Mouse (Mus musculus) MEL (cell line): Measurements from ENCODE around the gene Cntn2. TPM values are rescaled to one million over a fixed set of nuclear protein-coding genes. Genes with fewer than 3 reads are reported as not detected.

Experiments used
- DNase-seq: peaks from one replicate; pipeline ENCODE4 v3.0.0; 2011; ENCODE audit warnings: low read depth, low spot score
- H3K27ac ChIP-seq: 2 replicates; pipeline ENCODE4 v1.5.1; 2012; ENCODE audit warnings: low read depth, mild to moderate bottlenecking, control low read depth, low read length, moderate library complexity; ENCODE audit not compliant: control insufficient read depth
- H3K27me3 ChIP-seq, 2 experiments: fragments of 150-350 bp in 1 of 2; sonication (generic) in 1 of 2; 2 replicates each; pipeline ENCODE4 v1.6.1; 2012; ENCODE audit warnings: low read length in 2 of 2, mild to moderate bottlenecking in 2 of 2, improper control_type of control experiment in 1 of 2, moderate library complexity in 1 of 2; ENCODE audit not compliant: insufficient read depth in 2 of 2, control insufficient read depth in 1 of 2
- H3K36me3 ChIP-seq, 2 experiments: 2 replicates each; pipeline ENCODE4 v1.6.1; 2012 to 2014; ENCODE audit warnings: low read length in 2 of 2, improper control_type of control experiment in 1 of 2, inconsistent platforms in 1 of 2, mild to moderate bottlenecking in 1 of 2; ENCODE audit not compliant: insufficient read depth in 2 of 2, control insufficient read depth in 1 of 2
- H3K4me1 ChIP-seq, 2 experiments: fragments of 150-350 bp in 1 of 2; sonication (generic) in 1 of 2; 2 replicates each; pipeline ENCODE4 v1.6.1; 2012; ENCODE audit warnings: low read length in 2 of 2, improper control_type of control experiment in 1 of 2, mild to moderate bottlenecking in 1 of 2; ENCODE audit not compliant: insufficient read depth in 2 of 2, control insufficient read depth in 1 of 2
- H3K4me3 ChIP-seq, 2 experiments: fragments of 150-350 bp in 1 of 2; sonication (generic) in 1 of 2; 2 replicates each; pipeline ENCODE4 v1.5.1; 2012; ENCODE audit warnings: low read depth in 2 of 2, low read length in 2 of 2, mild to moderate bottlenecking in 2 of 2, moderate library complexity in 2 of 2, control low read depth in 1 of 2, improper control_type of control experiment in 1 of 2; ENCODE audit not compliant: control insufficient read depth in 1 of 2, insufficient read depth in 1 of 2
- H3K79me2 ChIP-seq: 2 replicates; pipeline ENCODE4 v1.6.1; 2012; ENCODE audit warnings: mild to moderate bottlenecking, low read length, moderate library complexity; ENCODE audit not compliant: control insufficient read depth, poor library complexity, insufficient read depth
- H3K9ac ChIP-seq: 2 replicates; pipeline ENCODE4 v1.6.1; 2012; ENCODE audit warnings: low read depth, mild to moderate bottlenecking, control low read depth, low read length, moderate library complexity; ENCODE audit not compliant: control insufficient read depth, poor library complexity, severe bottlenecking
- H3K9me3 ChIP-seq: fragments of 150-350 bp; sonication (generic); replicated peaks from 2 replicates; pipeline ENCODE4 v1.6.1; 2012; ENCODE audit warnings: mild to moderate bottlenecking, low read length, improper control_type of control experiment, moderate library complexity; ENCODE audit not compliant: insufficient read depth
- CHD1 ChIP-seq: IDR thresholded peaks from 2 replicates; pipeline ENCODE4 v1.6.1; 2012; ENCODE audit warnings: low read depth, mild to moderate bottlenecking, inconsistent platforms, low read length, improper control_type of control experiment
- CHD2 ChIP-seq: IDR thresholded peaks from 2 replicates; pipeline ENCODE4 v1.6.1; 2011; ENCODE audit warnings: low read length, improper control_type of control experiment
- CTCF ChIP-seq, 3 experiments: IDR thresholded peaks in 2 of 3; conservative IDR thresholded peaks in 1 of 3; 2 replicates each; pipeline ENCODE4 v1.5.1; 2011 to 2012; ENCODE audit warnings: low read length in 3 of 3, low read depth in 2 of 3, mild to moderate bottlenecking in 2 of 3, improper control_type of control experiment in 1 of 3, inconsistent platforms in 1 of 3, mixed read lengths in 1 of 3, moderate library complexity in 1 of 3; ENCODE audit not compliant: control insufficient read depth in 1 of 3, insufficient read depth in 1 of 3, poor library complexity in 1 of 3, severe bottlenecking in 1 of 3
- ETS1 ChIP-seq: IDR thresholded peaks from 2 replicates; pipeline ENCODE4 v1.6.1; 2012; ENCODE audit warnings: low read depth, mild to moderate bottlenecking, inconsistent platforms, low read length, improper control_type of control experiment, moderate library complexity
- GATA1 ChIP-seq: IDR thresholded peaks from 2 replicates; pipeline ENCODE4 v1.6.1; 2011; ENCODE audit warnings: low read depth, low read length, improper control_type of control experiment
- JUND ChIP-seq: IDR thresholded peaks from 2 replicates; pipeline ENCODE4 v1.6.1; 2011; ENCODE audit warnings: low read depth, mild to moderate bottlenecking, improper control_type of control experiment, low read length
- MAX ChIP-seq: IDR thresholded peaks from 2 replicates; pipeline ENCODE4 v1.6.1; 2011; ENCODE audit warnings: low read length, improper control_type of control experiment
- MAZ ChIP-seq: IDR thresholded peaks from 2 replicates; pipeline ENCODE4 v1.6.1; 2012; ENCODE audit warnings: low read depth, mild to moderate bottlenecking, inconsistent platforms, low read length, improper control_type of control experiment
- MYC ChIP-seq: IDR thresholded peaks from 2 replicates; pipeline ENCODE4 v1.6.1; 2011; ENCODE audit warnings: low read depth, mild to moderate bottlenecking, low read length, improper control_type of control experiment, moderate library complexity
- NELFE ChIP-seq: IDR thresholded peaks from 2 replicates; pipeline ENCODE4 v1.6.1; 2011; ENCODE audit warnings: low read depth, low read length, improper control_type of control experiment
- NRF1 ChIP-seq: IDR thresholded peaks from 2 replicates; pipeline ENCODE4 v1.6.1; 2014; ENCODE audit warnings: low read depth, mild to moderate bottlenecking, inconsistent platforms, low read length, improper control_type of control experiment, moderate library complexity; ENCODE audit not compliant: poor library complexity, insufficient read depth, severe bottlenecking
- POLR2AphosphoS2 ChIP-seq: IDR thresholded peaks from 2 replicates; pipeline ENCODE4 v1.6.1; 2011; ENCODE audit warnings: low read length, improper control_type of control experiment
- POLR2AphosphoS5 ChIP-seq: IDR thresholded peaks from 2 replicates; pipeline ENCODE4 v1.6.1; 2012; ENCODE audit warnings: low read depth, borderline replicate concordance, mild to moderate bottlenecking, inconsistent platforms, low read length, moderate library complexity, mixed read lengths
- SIN3A ChIP-seq: IDR thresholded peaks from 2 replicates; pipeline ENCODE4 v1.6.1; 2012; ENCODE audit warnings: low read length, improper control_type of control experiment, inconsistent platforms
- SMC3 ChIP-seq: IDR thresholded peaks from 2 replicates; pipeline ENCODE4 v1.6.1; 2011; ENCODE audit warnings: low read depth, low read length, improper control_type of control experiment
- TAL1 ChIP-seq: IDR thresholded peaks from 2 replicates; pipeline ENCODE4 v1.6.1; 2012; ENCODE audit warnings: mild to moderate bottlenecking, inconsistent platforms, low read length, moderate library complexity, mixed read lengths
- ZC3H11A ChIP-seq: IDR thresholded peaks from 2 replicates; pipeline ENCODE4 v1.6.1; 2012; ENCODE audit warnings: low read depth, mild to moderate bottlenecking, inconsistent platforms, low read length, improper control_type of control experiment
- ZMIZ1 ChIP-seq: IDR thresholded peaks from 2 replicates; pipeline ENCODE4 v1.6.1; 2012; ENCODE audit warnings: low read depth, mild to moderate bottlenecking, inconsistent platforms, low read length, improper control_type of control experiment, moderate library complexity
- polyA plus RNA-seq, 2 experiments: library from polyadenylated mRNA; stranded (reverse) in 1 of 2; unstranded in 1 of 2; fragments of >175 nt in 1 of 2; fragments of >200 nt in 1 of 2; gene quantifications; 2 replicates each; pipeline versions ENCODE4 v1.2.1 to v1.2.4; 2012; ENCODE audit warnings: low replicate concordance in 2 of 2, low read depth in 1 of 2; ENCODE audit not compliant: insufficient read length in 2 of 2, insufficient read depth in 1 of 2, missing spikeins in 1 of 2
- total RNA-seq: library from RNA; depleted of rRNA; stranded (reverse); fragments of 300-350 nt; gene quantifications from 2 replicates; pipeline ENCODE4 v1.2.3, GENCODE M21; 2012

Gene Cntn2
- total and polyA plus RNA-seq, 3 experiments: not detected

DNA sequence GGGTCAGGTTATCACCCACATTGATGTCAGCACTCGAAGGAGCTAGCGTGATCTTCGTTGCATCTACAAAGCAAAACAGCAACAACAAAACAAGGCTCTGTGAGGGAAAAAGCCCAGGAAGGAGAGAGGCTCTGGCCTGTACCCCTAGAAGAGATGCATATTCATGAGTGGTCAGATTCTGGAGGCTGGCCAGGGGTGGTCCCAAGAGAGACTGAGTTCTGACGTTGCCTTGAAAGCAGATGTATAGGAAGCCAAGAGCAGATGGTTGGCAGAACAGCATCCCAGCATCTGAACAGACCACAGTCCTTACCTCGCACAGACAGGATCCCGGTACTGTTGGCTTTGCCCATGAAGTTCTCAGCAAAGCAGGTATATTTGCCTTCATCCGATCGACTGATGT, 20.0 kb downstream of the Cntn2 start:
- Histone ChIP-seq H3K27me3 (no peaks in the 10 kb centered on the region), H3K9ac (no peak overlapping the region), H3K4me1 (no peaks in the 10 kb centered on the region), H3K4me3 (no peak overlapping the region), H3K79me2 (no peaks in the 10 kb centered on the region), H3K27ac (no peak overlapping the region), H3K36me3 (no peaks in the 10 kb centered on the region), H3K9me3 (no peaks in the 10 kb centered on the region)
- no peak for DNase-seq
- no peak for TF ChIP-seq NRF1

- no peaks in the 10 kb centered on the region for H3K9me3 ChIP-seq
- H3K27me3 ChIP-seq: 0 out of 4 replicates have a peak, but pooled peaks cover 0 to 1% of the 10 kb centered on the region in 2 experiments
- no peak overlapping the region for H3K27ac ChIP-seq
- no peaks in the 10 kb centered on the region for H3K4me1 ChIP-seq
- H3K79me2 ChIP-seq: no peaks in the 10 kb centered on the region
- no peak overlapping the region for H3K9ac ChIP-seq
- H3K36me3 ChIP-seq: no peaks in the 10 kb centered on the region
- TF ChIP-seq POLR2AphosphoS5 (no peak), CTCF (IDR thresholded peaks at IDR 0.05 in 2 of 3, conservative IDR thresholded peaks at IDR 0.05 in 1 of 3; ENCODE audit: control insufficient read depth in 1 of 3, insufficient read depth in 1 of 3, low read depth in 2 of 3, low read length in 3 of 3, poor library complexity in 1 of 3, severe bottlenecking in 1 of 3) (peak in 2 of 3 experiments; percentile 72; a peak in 4 of 6 replicates), JUND (no peak), CHD1 (no peak), SMC3 (peak; percentile 47), MAZ (peak; percentile 86; the same call in 1 of the 2 replicates), POLR2AphosphoS2 (no peak), TAL1 (no peak)
- TF ChIP-seq, all 39 proteins: peak for 3
- DNase-seq: peak; percentile 66
- H3K4me3 ChIP-seq: no peak overlapping the region
Observed at GRCm38 (mm10) chr1:132520764-132521163, 22.3 kb downstream of the Cntn2 start.

GRCm38 (mm10) chr1:132519734-132520133, 23.3 kb downstream of the Cntn2 start:
- no peak for DNase-seq
- no peaks in the 10 kb centered on the region for H3K36me3 ChIP-seq
- H3K9me3 ChIP-seq: no peaks in the 10 kb centered on the region
- TF ChIP-seq CHD1 (no peak), SIN3A (no peak), POLR2AphosphoS2 (no peak), SMC3 (no peak), ZMIZ1 (no peak), MAX (no peak), ETS1 (no peak), NELFE (no peak), MAZ (no peak), ZC3H11A (no peak), GATA1 (no peak), CHD2 (no peak), MYC (no peak), NRF1 (no peak)
- TF ChIP-seq, all 39 proteins: peak for 0
- Histone ChIP-seq H3K4me3 (no peak overlapping the region), H3K4me1 (no peaks in the 10 kb centered on the region), H3K79me2 (no peaks in the 10 kb centered on the region), H3K27ac (no peak overlapping the region), H3K9ac (no peak overlapping the region), H3K27me3 (0 out of 4 replicates have a peak, but pooled peaks cover 0 to 1% of the 10 kb centered on the region in 2 experiments)
